Mouse (Mus musculus) c-Kit-negative CD71-positive TER-119-positive erythroid progenitor cells, embryonic 14.5 days (primary cell): ENCODE results near the gene Trpm8.

Source experiments
- DNase-seq: peaks from one replicate; pipeline ENCODE4 v3.0.0-alpha.2; 2013; ENCODE audit warnings: low read depth, low spot score

Trpm8 gene

DNA sequence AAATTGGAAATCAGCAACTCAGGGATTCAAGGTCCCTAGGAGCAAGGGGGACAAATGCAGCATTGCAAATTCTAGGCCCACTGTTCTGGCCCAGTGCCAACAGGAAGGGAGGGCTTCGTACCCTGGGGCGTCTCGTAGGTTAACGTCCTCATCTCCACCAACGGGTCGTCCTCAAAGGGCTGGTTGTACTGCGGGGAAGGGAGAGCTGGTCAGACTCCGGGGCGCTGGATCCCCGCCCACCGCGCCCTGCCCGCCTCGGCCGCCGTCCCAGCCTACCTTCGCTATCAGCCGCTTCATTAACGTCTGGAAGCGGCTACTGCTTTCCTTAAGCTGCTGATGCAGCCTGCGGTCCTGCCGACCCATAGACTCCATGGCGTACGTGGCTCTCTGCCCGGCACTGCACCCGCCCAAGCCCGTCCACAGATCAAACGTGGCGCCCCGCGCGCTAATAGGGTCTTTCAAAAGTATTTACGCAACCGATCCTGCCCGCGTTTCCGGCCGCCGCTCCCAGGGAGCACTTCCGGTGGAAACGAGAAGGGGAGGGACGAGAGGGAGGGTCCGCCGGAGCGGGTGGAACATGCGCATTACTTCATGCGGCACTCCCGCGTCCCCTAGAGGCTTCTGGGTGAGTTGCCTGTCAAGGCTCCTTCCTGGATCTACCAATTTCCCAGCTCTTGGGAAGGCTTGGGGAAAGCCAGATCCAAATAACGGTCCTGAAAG, at the start of gene Trpm8, which contains the start of gene Hjurp:
Trpm8 (plus strand) TSS at position 564 of the 720 bp plus-strand sequence.
Hjurp (minus strand) TSS at position 536 of the 720 bp plus-strand sequence.
- peak; percentile 96 for DNase-seq

DNA sequence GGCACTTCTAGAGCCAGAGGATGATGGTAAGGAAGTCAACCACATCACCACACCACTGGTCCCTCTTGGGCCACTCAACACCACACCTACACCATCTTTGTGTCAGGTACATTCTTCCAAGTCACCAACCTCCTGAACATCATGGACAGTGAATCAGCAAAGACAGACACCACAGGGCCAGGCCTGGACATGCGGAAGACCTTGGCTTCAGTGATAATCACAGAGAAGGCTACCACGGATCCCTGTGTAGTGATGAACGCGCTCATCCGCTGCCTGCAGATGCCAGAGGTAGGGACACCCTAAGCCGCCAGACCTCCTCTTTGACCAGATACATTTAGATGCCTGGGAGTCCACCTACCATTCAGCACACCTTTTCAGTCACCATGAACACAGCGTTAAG, 49.3 kb upstream of the Trpm8 start:
- DNase-seq = no peak

DNA sequence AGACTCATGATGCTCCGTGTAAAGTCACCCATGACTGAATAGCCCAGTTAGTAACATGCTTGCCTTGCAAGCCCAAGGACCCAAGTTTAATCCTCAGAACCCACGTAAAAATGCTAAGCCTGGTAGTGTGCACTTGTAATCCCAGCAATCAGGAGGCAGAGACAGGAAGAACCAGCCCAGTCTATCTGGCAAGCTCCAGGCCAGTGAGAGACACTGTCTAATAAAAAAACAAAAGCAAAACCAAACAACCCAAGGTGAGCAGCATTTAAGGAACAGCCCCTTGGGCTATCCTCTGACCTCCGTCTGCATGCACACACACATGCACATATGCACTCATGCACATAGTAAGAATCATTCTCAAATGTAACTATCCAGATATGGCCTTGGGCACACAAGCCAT, 47.9 kb upstream of the Trpm8 start:
- DNase-seq = no peak

DNA sequence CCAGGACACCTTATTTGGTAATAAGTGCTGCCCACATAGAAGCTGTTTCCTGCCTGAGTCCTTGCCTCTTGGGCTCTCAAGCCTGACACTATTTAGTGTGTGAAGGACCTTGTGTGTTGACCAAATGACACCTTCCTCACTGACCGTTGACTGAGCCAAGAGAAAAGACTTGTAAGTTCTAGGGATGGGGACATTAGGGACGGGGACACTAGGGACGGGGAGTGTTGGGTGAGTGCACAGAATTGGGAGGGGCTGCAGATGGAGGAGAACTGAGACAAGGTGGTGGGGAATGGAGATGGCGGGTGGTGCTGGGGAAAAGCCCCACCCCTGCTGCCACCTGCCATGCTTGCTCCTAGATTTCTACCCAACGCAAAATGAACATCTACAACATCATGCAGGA, 47.5 kb upstream of the Trpm8 start:
- DNase-seq = no peak

DNA sequence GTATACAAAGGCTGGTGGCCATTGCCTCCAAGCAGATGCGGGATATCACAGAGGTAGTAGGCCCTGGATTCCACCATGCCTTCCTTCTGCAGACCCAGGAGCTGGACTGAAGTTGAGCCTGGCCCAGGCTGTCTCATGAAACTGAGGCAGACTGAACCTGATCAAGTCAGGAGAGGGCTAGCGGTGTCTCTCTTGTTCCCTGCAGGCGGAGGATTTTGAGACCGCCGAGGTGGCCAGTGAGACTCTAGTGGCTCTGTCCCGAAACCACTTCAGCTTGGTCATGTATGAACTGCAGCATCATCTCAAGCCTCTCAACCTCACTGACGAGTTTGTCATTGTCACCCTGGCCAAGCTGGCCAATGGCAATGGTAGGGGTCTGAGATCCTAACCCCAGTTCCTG, 47.0 kb upstream of the Trpm8 start:
- no peak for DNase-seq

DNA sequence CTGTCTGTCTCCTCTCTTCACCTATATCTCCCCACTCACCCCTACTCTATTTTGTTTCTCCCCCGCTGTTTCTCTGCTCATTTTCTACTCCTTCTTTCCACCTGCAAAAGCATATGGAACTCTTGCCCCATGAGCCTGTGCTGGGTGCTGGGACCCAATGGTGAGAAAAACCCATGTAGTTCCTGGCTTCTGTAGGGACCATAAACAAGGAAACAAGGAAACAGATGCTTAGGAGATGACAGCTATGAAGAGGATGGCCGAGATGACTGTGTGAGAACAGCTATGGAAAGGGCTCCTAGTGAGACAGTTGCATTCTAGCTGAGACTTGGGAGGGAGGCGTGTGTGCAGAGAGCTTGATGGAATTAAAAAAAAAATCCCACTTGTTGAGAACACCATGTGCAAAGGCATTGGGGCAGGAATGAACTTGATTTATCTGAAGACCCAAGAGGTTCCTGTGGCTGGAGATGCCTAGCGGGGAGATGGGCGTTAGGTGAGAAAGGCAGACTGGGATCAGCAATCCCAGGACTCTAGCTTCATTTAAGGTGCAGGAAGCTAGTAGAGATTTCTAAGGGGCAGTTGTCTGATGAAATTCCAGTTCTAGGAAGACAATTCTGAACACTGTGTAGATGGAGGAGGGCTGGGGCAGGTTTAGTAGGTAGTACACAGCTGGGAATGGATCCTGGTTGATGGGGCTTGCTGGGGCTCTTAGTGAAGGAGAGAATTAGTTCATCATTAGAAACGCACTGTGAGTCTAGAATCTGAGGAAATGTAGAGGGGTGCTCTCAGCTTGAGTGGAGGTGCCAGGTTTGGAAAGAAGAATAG, 46.3 kb upstream of the Trpm8 start:
- no peak for DNase-seq

DNA sequence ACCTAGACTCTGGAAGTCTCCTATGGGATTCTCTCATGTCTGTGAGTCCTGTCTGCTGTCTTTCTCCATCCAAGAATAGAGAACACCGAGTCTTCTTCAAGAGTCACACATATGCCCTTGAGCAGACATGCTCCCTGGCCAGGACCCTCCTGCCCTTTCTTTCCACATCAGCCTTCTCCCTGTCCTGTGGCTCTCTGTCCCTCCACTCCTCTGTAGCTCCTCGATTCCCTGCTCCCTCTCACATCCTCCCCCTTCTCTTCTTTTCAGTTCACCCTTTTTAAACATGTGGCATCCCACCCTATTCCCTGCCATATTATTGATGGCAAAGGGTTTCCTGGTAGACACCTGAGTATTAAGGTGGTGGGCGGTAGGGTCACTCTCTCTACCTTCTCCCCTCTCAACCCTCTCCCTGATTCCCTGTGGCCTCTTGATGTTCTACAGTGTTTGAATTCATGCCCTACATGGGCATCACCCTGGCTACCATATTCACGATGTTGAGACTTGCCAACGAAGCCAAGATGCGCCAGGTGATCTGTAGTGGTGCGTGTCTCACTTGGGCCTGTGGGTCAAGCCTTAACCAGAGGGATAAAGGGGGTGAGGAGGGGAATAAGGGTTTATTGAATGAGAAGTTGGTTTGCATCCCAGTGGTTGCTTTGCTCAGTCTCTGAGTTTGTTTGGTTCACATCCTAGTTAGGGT, 45.5 kb upstream of the Trpm8 start:
- DNase-seq = no peak

DNA sequence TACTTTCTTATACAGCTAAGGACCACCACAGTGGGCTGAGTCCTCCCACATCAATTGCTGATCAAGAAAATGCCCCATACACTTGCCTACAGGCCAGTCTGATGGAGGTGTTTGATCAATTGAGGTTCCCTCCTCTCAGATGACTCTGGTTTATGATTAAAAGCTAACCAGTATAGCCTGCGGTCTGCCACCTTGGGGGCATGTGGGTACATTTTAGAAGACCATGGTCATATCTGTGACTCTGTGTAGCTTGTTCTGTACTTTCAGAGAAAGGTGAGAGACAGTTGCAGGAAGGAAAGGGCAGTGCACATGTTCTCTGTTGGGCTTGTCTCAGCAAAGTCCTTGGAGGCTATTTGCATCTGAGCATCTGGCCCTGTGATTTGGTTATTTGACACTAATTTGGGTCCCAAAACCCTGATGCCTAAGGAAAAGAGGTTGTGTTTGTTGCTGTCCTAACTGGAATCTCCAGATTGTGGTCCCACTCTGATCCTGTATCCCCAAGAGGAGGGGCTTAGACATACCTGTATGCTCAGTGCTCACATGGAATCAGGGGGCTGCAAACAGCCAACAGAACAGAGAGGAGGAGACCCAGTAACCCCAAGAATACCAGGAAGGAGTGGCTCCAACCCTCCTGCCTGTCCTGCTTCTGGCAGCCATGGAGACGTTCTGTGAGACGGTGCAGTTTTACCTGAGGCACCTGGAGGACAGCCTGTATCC, 44.6 kb upstream of the Trpm8 start:
- DNase-seq = no peak

DNA sequence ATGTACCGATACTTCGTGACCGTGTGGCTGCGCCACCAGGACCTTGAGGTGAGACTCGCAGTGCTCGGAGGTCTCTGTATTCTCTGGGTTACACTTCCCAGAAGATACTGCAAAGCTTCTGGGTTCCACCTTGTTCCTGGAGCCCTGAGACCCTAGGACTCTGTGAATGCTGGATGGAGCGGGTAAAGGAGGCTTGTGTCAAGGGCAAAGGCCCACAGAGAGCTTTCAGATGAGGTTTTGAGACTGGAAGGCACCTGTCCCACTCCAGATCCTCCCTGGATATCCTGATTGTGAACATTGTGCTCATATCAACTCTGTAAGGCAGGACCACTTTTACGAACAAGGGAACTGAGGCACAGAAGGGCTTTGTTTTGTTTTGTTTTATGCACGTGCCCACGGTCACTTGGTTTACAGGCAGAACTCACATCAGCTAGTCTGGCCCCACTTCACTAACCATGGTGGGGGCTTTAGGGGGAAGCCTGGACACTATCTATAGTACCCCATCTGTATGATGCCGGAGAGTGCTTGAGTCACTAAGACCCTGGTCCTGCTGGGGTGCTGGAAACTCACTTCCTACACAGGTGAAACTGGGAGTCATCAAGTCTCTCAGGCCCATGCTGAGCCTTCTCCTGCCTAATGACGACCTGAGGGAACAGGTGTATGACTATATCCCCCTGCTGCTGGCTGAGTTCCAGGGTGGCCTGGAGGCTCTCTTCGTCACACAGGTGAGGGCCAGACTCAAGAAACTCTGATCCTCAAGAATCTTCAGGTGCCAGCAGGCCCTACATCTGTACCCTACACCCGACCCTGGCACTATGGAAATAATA, 43.8 kb upstream of the Trpm8 start:
- DNase-seq = no peak

DNA sequence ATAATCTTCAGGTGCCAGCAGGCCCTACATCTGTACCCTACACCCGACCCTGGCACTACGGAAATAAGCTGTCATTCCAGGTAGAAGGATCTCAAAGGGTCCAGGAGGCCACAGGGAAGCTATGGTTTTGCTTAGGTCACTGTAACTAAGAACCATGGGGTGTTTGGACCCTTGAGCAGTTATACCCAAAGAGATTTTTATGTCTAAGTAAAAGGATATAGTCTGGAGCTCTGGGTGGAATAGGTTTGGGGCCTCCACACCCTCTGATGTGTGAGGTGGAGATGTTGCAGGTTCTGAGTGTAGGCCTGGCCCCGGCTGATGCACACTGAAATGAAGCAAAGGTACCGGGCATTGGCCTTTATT, 43.2 kb upstream of the Trpm8 start:
- no peak for DNase-seq

DNA sequence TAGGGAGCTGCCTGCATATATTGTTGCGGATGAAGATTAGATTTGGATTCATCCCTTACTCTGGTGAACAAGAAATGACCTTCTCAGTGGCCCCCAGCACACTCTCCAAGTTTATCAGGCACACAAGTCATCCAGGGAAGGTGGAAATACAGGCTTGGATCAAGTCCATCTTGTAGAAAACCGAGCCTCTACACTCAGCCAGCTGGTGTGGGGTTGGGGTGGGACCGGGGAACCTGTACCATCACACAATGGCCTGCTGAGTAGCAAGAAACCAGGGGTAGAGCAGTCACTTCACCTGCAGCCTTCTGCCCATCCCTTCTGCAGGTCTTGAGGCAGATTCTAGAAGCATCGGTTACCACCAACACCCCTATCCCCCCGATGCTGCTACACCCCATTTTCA, 42.8 kb upstream of the Trpm8 start:
- DNase-seq = no peak

DNA sequence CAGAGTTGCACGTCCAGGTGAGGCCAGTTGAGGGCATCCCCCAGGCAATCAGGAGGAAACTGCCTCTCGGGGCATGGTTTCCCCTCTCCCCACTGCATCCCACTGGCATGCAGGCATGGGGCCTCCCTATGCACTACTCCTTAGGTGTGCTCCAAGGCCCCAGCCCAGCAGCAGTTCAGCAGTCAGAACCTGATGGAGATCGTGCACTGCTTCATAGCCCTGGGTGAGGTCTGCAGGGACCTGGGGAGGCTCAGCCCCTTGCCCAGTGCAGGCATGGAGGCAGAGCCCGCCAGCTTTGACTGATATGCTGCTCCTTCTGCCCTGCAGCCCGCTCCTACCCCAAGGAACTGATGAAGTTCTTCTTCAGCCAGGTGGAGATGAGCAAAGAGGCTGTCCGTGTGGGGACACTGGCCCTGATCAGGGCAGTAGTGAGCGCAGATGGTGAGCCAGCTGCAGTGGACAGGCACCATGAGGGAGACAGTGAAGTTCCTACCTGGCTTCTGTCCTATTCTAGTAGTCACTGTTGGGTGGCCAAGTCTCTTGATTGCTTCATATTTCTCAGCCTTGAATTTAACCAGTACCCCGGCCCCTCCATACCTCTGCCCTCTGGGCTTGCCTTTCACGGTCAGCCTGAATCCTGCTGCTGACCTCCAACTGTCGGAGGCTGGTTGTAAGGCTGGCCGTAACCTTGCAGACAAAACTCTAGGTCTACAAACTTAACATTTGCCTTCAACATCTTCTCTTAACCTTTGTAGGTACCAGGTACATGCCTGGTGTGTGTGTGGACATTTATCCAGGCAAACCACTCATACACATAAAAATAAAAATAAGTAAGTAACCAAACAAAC, 42.2 kb upstream of the Trpm8 start:
- DNase-seq = no peak

DNA sequence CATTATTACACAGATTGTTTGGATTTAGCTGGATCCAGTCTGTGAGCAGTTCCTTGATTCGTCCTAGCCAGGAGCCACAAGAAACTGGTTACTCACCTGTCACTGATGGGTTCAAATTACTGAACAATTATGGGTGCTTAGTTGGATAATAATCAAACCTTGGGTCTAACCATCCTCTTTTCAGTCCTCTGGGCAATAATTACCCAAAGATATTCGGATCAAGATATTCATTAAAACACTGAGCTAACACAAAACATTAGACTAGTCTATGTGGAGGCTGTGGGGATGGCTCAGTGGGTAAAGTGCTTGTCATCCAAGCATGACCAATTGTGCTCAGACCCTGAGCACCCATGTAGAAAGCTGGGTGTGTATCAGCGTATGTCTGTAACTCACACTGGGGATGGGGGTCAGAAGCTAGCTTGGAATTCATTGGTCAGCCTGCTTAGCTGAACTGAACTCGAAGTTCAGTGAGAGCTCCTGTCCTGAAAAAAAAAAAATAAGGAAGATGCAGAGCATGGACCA, 41.5 kb upstream of the Trpm8 start:
- DNase-seq = no peak

DNA sequence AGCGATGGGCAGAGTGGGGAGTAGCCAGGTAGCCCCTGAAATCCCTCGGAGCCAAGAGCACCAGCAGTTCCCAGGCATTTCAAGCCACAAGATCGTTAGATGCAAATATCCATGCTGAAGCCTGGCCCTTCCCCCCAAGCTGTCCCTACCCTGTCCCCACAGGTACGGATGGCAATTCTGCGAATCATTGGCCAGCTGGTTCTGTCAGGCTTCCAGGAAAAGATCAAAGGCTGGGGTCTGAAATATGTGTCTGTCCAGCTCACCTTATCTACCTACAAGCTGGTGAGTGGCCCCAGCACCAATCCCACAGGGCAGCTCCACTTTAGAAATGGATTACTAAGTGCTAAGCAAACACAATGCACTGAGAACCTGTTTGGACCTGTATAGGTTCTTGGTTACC, 40.1 kb upstream of the Trpm8 start:
- no peak for DNase-seq

DNA sequence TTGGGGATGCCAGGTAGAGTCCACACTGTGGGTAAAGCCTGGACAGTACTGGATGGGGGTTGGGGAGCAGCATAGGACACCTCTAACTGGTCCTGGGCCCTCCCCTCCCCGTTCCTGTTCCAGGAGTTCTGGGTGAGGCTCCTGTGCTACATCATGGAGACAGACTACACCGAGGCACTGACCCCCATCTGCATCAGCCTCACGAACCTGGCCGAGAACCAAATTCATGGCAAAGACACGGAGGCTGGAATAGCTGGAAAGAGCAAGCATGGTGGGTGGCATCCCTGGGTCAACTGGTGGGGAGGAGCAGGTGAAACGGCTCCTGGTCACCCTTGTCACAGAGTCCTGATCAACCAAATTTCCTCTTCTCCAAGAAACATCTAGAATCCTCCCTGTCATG, 38.7 kb upstream of the Trpm8 start:
- no peak for DNase-seq

DNA sequence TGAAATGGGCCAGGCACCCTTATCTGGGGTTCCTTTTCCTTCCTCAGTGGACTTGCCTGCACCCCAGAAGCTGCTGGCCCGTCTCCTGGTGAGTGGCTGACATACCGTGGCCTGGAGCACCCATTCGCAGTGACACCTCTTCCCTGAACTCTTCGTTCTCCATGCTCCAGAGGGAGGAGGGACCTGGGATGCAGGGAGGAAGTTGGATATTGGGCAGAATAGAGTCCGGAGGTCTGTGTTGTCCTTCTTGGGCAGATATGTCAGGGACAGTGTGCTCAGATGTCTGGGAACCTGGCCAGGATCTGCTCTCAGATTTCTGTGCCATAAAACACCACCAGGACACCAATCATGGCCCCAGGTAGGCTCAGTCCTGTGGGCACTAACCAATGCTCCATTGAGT, 37.4 kb upstream of the Trpm8 start:
- no peak for DNase-seq

DNA sequence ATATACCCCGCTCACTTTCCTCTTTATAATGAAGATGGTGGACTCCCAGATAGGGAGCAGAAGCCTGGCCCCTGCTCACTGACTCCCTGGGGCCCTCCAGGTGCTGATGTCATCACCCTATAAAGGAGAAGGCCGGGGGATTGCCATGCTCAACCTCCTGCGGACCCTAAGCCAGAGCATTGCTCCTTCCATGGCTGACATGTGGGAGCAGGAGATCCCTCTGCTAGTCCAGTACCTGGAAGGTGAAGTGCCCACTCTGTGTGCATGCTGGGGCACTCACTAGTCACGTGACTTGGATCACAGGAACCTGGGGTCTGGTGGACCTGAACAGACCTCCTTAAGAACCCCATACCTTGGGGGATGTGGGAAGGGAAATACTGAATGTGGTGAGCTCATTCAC, 36.9 kb upstream of the Trpm8 start:
- DNase-seq = no peak

DNA sequence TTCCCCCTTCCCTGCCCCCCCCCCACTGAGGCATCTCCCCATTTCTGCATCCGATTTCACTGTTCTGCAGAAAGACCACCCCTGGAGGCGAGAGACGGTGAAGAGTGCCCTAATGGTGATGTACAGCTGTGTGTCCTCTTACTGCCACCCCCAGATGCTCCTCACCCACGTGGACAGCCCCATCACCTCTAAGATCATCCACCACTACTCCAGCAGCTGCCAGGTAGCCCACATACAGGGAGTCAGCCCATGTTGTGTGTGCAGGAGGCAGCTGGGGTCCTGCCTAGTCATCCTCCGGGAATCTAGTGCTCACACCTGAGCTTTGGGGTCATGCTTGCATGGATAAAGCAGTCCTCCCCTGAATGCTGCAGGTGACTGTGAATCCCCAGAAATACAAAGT, 33.6 kb upstream of the Trpm8 start:
- DNase-seq = no peak

DNA sequence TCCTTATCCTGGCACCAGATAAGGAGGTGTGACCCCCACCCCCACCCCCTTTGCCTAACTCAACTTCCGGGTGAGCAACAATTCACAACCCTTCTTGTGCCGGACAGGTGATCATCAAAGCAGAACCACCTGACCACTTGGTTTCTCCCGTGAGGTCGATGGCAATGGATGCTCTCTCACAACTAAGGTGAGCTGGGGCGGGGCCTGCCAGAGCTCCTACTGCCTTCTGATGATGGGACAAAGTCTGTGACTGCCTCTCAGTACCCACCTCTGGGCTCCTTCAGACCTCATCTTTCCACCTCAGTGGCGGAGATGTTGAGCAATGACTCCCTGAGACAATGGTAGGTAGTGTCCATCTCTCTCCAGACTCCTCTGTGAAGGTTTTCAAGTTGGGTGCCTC, 31.6 kb upstream of the Trpm8 start:
- DNase-seq = no peak

DNA sequence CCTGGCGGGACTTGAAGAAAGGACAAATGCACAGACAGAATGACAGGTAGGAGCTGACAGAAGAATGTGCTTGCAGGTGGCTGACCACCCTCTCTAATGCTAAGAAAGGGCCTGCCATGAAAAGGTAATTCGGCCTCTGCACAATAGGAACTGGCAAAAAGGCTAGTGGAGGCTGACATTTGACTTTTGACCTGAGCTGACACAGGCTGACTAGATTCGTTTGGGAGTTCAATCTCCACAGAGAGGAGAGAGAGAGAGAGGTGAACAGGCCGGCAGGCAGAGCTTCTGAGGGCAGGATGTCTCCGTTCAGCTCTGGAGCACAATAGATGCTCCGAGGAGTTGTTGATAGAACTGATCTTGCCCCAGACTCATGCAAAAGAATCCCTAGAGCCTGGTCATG, 31.1 kb upstream of the Trpm8 start:
- DNase-seq = no peak
